Mouse (Mus musculus) brain, embryonic 18.5 days (tissue): ENCODE data around the gene Reep1.
"Not testable (repeated sequence)": the region's sequence is repeated elsewhere in the genome, so short reads cannot be mapped to it uniquely, and the experiment has no call there.

ENCODE experiments used
- DNase-seq: peaks from one replicate; pipeline ENCODE4 v3.0.0-alpha.2; 2012; ENCODE audit warnings: low read depth, low spot score

The Reep1 gene

GRCm38 (mm10) chr6:71840597-71841290, 133.4 kb downstream of the Reep1 start:
- DNase-seq, result no peak

GRCm38 (mm10) chr6:71846906-71847305, 139.5 kb downstream of the Reep1 start:
- DNase-seq, result not testable (repeated sequence)
